Mouse (Mus musculus) MEL (cell line): ENCODE measurements at regions not wholly inside any gene's neighbourhood (a gene's known extent, or its start where the extent isn't known, plus 50 kb on each side); places are given as distances from the start of the nearest gene placed in this dataset.

Experiments used
- DNase-seq: peaks from one replicate; pipeline ENCODE4 v3.0.0; 2011; ENCODE audit warnings: low read depth, low spot score
- H3K27ac ChIP-seq: 2 replicates; pipeline ENCODE4 v1.5.1; 2012; ENCODE audit warnings: low read depth, mild to moderate bottlenecking, control low read depth, low read length, moderate library complexity; ENCODE audit not compliant: control insufficient read depth
- H3K27me3 ChIP-seq, 2 experiments: fragments of 150-350 bp in 1 of 2; sonication (generic) in 1 of 2; 2 replicates each; pipeline ENCODE4 v1.6.1; 2012; ENCODE audit warnings: low read length in 2 of 2, mild to moderate bottlenecking in 2 of 2, improper control_type of control experiment in 1 of 2, moderate library complexity in 1 of 2; ENCODE audit not compliant: insufficient read depth in 2 of 2, control insufficient read depth in 1 of 2
- H3K36me3 ChIP-seq, 2 experiments: 2 replicates each; pipeline ENCODE4 v1.6.1; 2012 to 2014; ENCODE audit warnings: low read length in 2 of 2, improper control_type of control experiment in 1 of 2, inconsistent platforms in 1 of 2, mild to moderate bottlenecking in 1 of 2; ENCODE audit not compliant: insufficient read depth in 2 of 2, control insufficient read depth in 1 of 2
- H3K4me1 ChIP-seq, 2 experiments: fragments of 150-350 bp in 1 of 2; sonication (generic) in 1 of 2; 2 replicates each; pipeline ENCODE4 v1.6.1; 2012; ENCODE audit warnings: low read length in 2 of 2, improper control_type of control experiment in 1 of 2, mild to moderate bottlenecking in 1 of 2; ENCODE audit not compliant: insufficient read depth in 2 of 2, control insufficient read depth in 1 of 2
- H3K4me3 ChIP-seq, 2 experiments: fragments of 150-350 bp in 1 of 2; sonication (generic) in 1 of 2; 2 replicates each; pipeline ENCODE4 v1.5.1; 2012; ENCODE audit warnings: low read depth in 2 of 2, low read length in 2 of 2, mild to moderate bottlenecking in 2 of 2, moderate library complexity in 2 of 2, control low read depth in 1 of 2, improper control_type of control experiment in 1 of 2; ENCODE audit not compliant: control insufficient read depth in 1 of 2, insufficient read depth in 1 of 2
- H3K79me2 ChIP-seq: 2 replicates; pipeline ENCODE4 v1.6.1; 2012; ENCODE audit warnings: mild to moderate bottlenecking, low read length, moderate library complexity; ENCODE audit not compliant: control insufficient read depth, poor library complexity, insufficient read depth
- H3K9ac ChIP-seq: 2 replicates; pipeline ENCODE4 v1.6.1; 2012; ENCODE audit warnings: low read depth, mild to moderate bottlenecking, control low read depth, low read length, moderate library complexity; ENCODE audit not compliant: control insufficient read depth, poor library complexity, severe bottlenecking
- H3K9me3 ChIP-seq: fragments of 150-350 bp; sonication (generic); replicated peaks from 2 replicates; pipeline ENCODE4 v1.6.1; 2012; ENCODE audit warnings: mild to moderate bottlenecking, low read length, improper control_type of control experiment, moderate library complexity; ENCODE audit not compliant: insufficient read depth
- BHLHE40 ChIP-seq: IDR thresholded peaks from 2 replicates; pipeline ENCODE4 v1.6.1; 2012; ENCODE audit warnings: low read depth, mild to moderate bottlenecking, inconsistent platforms, low read length, improper control_type of control experiment, borderline replicate concordance
- CTCF ChIP-seq, 3 experiments: IDR thresholded peaks in 2 of 3; conservative IDR thresholded peaks in 1 of 3; 2 replicates each; pipeline ENCODE4 v1.5.1; 2011 to 2012; ENCODE audit warnings: low read length in 3 of 3, low read depth in 2 of 3, mild to moderate bottlenecking in 2 of 3, improper control_type of control experiment in 1 of 3, inconsistent platforms in 1 of 3, mixed read lengths in 1 of 3, moderate library complexity in 1 of 3; ENCODE audit not compliant: control insufficient read depth in 1 of 3, insufficient read depth in 1 of 3, poor library complexity in 1 of 3, severe bottlenecking in 1 of 3
- EP300 ChIP-seq, 2 experiments: IDR thresholded peaks; 2 replicates each; pipeline ENCODE4 v1.6.1; 2011; ENCODE audit warnings: improper control_type of control experiment in 2 of 2, low read length in 2 of 2, low read depth in 1 of 2, mild to moderate bottlenecking in 1 of 2
- GABPA ChIP-seq: IDR thresholded peaks from 2 replicates; pipeline ENCODE4 v1.6.1; 2012; ENCODE audit warnings: low read depth, mild to moderate bottlenecking, inconsistent platforms, low read length, improper control_type of control experiment, moderate library complexity
- JUND ChIP-seq: IDR thresholded peaks from 2 replicates; pipeline ENCODE4 v1.6.1; 2011; ENCODE audit warnings: low read depth, mild to moderate bottlenecking, improper control_type of control experiment, low read length
- MAZ ChIP-seq: IDR thresholded peaks from 2 replicates; pipeline ENCODE4 v1.6.1; 2012; ENCODE audit warnings: low read depth, mild to moderate bottlenecking, inconsistent platforms, low read length, improper control_type of control experiment
- MEF2A ChIP-seq: IDR thresholded peaks from 2 replicates; pipeline ENCODE4 v1.6.1; 2014; ENCODE audit warnings: low read depth, mild to moderate bottlenecking, inconsistent platforms, low read length, improper control_type of control experiment; ENCODE audit not compliant: poor library complexity, insufficient replicate concordance, severe bottlenecking; ENCODE audit errors: extremely low read depth
- NELFE ChIP-seq: IDR thresholded peaks from 2 replicates; pipeline ENCODE4 v1.6.1; 2011; ENCODE audit warnings: low read depth, low read length, improper control_type of control experiment
- NRF1 ChIP-seq: IDR thresholded peaks from 2 replicates; pipeline ENCODE4 v1.6.1; 2014; ENCODE audit warnings: low read depth, mild to moderate bottlenecking, inconsistent platforms, low read length, improper control_type of control experiment, moderate library complexity; ENCODE audit not compliant: poor library complexity, insufficient read depth, severe bottlenecking
- POLR2A ChIP-seq, 2 experiments: IDR thresholded peaks; 2 replicates each; pipeline ENCODE4 v1.6.1; 2011 to 2012; ENCODE audit warnings: low read length in 2 of 2, mild to moderate bottlenecking in 2 of 2, control low read depth in 1 of 2, improper control_type of control experiment in 1 of 2, low read depth in 1 of 2, moderate library complexity in 1 of 2; ENCODE audit not compliant: control insufficient read depth in 1 of 2, insufficient read depth in 1 of 2, poor library complexity in 1 of 2
- POLR2AphosphoS2 ChIP-seq: IDR thresholded peaks from 2 replicates; pipeline ENCODE4 v1.6.1; 2011; ENCODE audit warnings: low read length, improper control_type of control experiment
- POLR2AphosphoS5 ChIP-seq: IDR thresholded peaks from 2 replicates; pipeline ENCODE4 v1.6.1; 2012; ENCODE audit warnings: low read depth, borderline replicate concordance, mild to moderate bottlenecking, inconsistent platforms, low read length, moderate library complexity, mixed read lengths
- SMC3 ChIP-seq: IDR thresholded peaks from 2 replicates; pipeline ENCODE4 v1.6.1; 2011; ENCODE audit warnings: low read depth, low read length, improper control_type of control experiment
- TBP ChIP-seq: IDR thresholded peaks from 2 replicates; pipeline ENCODE4 v1.8.0; 2011; ENCODE audit warnings: low read depth, low read length, improper control_type of control experiment
- UBTF ChIP-seq: IDR thresholded peaks from 2 replicates; pipeline ENCODE4 v1.6.1; 2012; ENCODE audit warnings: low read depth, mild to moderate bottlenecking, inconsistent platforms, low read length, improper control_type of control experiment, moderate library complexity, borderline replicate concordance; ENCODE audit not compliant: insufficient read depth
- ZNF384 ChIP-seq: IDR thresholded peaks from 2 replicates; pipeline ENCODE4 v1.6.1; 2012; ENCODE audit warnings: low read depth, mild to moderate bottlenecking, inconsistent platforms, low read length, improper control_type of control experiment

DNA sequence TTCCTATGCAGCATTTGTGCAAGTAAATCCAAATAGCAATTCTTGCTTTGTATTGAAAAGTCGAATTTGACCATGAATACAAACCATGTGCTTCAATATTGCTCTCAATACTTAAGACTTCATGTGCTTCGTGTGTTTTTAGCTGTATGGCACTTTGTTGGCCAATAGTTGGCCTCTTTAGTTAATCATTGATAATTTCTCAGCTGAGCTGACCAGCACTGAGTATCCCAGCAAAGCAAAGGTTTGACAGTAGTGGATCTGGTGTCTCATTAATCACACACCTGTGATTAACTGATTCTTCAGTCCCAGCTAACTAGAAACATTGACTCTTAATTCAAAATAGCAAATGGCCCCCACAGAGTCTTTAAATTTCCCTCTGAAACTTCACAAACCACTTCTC, 102.0 kb upstream of the Apob start:
- Histone ChIP-seq H3K36me3 (no peaks in the 10 kb centered on the region), H3K27me3 (no peaks in the 10 kb centered on the region), H3K79me2 (no peaks in the 10 kb centered on the region), H3K4me1 (no peaks in the 10 kb centered on the region), H3K9ac (no peak overlapping the region), H3K9me3 (no peaks in the 10 kb centered on the region), H3K4me3 (no peak overlapping the region), H3K27ac (no peak overlapping the region)
- no peak for TF ChIP-seq JUND
- TF ChIP-seq UBTF = no peak
- no peak for TF ChIP-seq BHLHE40
- no peak for TF ChIP-seq POLR2AphosphoS2
- TF ChIP-seq MEF2A = no peak
- TF ChIP-seq MAZ = no peak
- no peak for TF ChIP-seq POLR2AphosphoS5
- TF ChIP-seq CTCF (IDR thresholded peaks at IDR 0.05 in 2 of 3, conservative IDR thresholded peaks at IDR 0.05 in 1 of 3; ENCODE audit: control insufficient read depth in 1 of 3, insufficient read depth in 1 of 3, low read depth in 2 of 3, low read length in 3 of 3, poor library complexity in 1 of 3, severe bottlenecking in 1 of 3) = no peak
- no peak for TF ChIP-seq NRF1
- TF ChIP-seq NELFE = no peak
- no peak for DNase-seq

DNA sequence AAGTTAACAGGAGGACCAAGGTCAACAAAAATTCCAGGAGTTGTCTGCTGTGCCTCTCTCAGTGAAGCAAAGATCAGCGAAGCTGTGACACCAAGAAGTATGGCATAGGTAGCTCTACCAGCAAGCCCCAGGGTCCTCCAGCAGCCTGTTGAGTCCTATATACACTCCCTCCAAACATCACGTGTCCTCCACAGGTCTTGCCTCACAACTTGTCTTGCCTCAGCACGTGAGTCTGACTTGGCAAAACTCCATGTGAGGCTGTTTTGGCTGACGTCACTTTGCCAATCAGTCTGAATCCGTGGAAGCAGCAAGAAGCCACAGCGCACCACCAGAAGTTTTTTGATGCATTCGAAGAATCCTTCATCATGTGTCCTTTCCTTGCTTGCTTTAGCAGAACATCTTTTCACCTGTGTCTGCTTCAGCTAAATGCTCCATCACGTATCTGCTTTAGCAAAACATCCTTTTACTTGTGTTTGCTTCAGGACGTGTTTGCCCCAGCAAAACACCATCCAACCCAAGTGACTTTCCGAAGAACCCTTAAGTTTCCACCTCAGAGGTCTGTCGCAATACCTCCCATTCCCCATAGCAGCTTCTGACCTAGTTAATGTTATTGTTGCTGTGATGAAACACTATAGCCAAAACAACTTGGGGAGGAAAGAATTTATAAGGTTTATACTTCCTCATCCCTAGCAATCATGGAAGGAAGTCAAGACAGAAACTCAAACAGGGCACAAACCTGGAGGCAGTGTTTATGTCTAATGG, 101.0 kb upstream of the Apob start:
- Histone ChIP-seq H3K4me3 (no peak overlapping the region), H3K27ac (no peak overlapping the region), H3K4me1 (no peaks in the 10 kb centered on the region), H3K36me3 (no peaks in the 10 kb centered on the region), H3K79me2 (no peaks in the 10 kb centered on the region), H3K9me3 (no peaks in the 10 kb centered on the region), H3K27me3 (no peaks in the 10 kb centered on the region), H3K9ac (no peak overlapping the region)
- TF ChIP-seq SMC3 (no peak), POLR2A (IDR thresholded peaks at IDR 0.05; ENCODE audit: control insufficient read depth in 1 of 2, insufficient read depth in 1 of 2, low read depth in 1 of 2, low read length in 2 of 2, poor library complexity in 1 of 2) (no peak), EP300 (IDR thresholded peaks at IDR 0.05; ENCODE audit: low read depth in 1 of 2, low read length in 2 of 2) (no peak), TBP (no peak), NELFE (no peak), ZNF384 (no peak), GABPA (no peak)
- no peak for DNase-seq
